Mouse (Mus musculus) kidney, adult 11 months (tissue): ENCODE data around the gene Prpf19.

Experiments used
- DNase-seq: peaks from one replicate; pipeline ENCODE4 v3.0.0; 2022

Gene Prpf19

DNA sequence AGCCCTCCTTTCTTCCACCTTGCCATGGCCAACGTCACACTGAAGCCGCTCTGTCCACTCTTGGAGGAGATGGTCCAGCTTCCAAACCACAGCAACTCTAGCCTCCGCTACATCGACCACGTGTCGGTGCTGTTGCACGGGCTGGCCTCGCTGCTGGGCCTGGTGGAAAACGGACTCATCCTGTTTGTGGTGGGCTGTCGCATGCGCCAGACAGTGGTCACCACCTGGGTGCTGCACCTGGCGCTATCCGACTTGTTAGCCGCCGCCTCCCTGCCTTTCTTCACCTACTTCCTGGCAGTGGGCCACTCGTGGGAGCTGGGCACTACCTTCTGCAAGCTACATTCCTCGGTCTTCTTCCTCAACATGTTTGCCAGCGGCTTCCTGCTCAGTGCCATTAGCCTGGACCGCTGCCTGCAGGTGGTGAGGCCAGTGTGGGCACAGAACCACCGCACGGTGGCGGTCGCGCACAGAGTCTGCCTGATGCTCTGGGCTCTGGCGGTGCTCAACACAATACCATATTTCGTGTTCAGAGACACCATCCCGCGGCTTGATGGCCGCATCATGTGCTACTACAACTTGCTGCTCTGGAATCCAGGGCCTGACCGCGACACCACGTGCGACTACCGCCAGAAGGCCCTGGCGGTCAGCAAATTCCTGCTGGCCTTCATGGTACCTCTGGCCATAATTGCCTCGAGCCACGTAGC, 45.2 kb downstream of the Prpf19 start:
- DNase-seq = peak; percentile 62

DNA sequence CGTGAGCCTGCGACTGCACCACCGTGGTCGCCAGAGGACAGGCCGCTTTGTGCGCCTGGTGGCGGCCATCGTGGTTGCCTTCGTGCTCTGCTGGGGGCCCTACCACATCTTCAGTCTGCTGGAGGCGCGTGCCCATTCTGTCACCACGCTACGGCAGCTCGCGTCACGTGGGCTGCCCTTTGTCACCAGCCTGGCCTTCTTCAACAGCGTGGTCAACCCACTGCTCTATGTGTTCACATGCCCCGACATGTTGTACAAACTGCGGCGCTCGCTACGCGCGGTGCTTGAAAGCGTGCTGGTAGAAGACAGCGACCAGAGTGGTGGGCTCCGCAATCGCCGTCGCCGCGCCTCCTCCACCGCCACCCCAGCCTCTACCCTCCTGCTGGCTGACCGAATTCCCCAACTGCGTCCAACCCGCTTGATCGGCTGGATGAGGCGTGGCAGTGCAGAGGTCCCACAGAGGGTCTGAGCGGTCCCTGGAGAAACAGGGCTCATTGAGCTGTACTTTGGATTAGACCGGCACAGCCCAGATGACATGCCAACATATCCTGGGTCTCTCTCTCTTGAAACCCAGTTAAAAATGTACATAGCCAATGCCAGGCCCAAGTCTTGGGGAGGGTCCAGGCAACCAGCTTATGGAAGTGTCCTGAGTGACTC, 45.9 kb downstream of the Prpf19 start:
- DNase-seq = no peak

DNA sequence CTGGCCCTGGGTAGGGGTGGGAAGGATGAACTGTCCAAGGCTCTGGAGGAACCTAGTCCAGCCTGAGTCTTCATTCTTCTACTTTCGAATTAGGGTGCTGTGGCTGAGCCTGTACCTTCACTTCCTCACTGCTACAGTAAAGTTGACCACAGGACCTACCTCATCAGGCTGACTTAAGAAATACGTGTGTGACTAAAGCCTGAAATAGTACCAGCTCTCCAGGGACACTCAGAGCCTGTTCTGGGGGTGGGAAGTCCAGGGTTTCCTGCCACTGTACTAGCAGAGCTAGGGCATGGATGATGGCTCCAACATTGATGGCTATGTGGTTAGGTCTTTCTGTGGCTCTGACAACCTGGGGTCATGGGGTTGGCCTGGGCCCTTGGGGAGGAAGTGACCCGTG, 48.9 kb downstream of the Prpf19 start:
- no peak for DNase-seq

DNA sequence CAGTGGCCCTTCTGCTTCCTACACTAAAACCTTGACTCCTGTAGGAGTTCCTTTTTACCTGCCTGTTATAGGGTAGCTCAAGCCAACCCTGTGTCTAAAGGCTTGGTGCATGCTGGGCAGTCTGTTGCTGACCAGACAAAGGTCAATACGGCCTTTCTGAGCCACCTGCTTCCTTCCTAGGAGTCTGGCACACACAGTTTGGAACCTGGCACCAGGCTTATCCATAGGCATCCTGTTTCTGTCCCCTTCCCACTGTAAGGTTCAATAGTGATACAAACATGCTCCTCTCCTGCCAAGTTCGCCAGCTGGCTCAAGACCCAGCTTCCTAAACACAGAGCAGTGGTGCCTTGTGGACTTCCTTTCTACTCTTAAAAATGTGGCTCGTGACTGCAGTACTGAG, 51.5 kb downstream of the Prpf19 start:
- DNase-seq = no peak

DNA sequence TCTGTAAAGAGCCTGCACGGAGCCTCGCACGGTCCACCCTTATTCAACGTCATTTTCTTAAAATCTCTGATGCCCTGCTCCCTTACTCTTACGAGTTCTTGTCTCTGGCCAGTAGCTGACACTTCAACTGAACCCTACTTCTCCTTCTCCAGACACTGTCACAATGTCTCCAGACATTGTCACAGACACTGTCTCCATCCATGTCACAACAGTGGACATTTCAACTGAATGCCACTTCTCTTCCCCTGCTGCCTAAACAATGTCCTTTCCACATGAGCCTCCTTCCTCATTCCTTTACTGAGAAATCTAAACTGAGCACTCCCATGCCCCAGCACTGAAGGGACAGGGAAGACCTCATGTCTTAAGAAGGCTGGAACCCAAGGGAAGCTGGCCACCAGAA, 52.2 kb downstream of the Prpf19 start:
- DNase-seq = no peak

DNA sequence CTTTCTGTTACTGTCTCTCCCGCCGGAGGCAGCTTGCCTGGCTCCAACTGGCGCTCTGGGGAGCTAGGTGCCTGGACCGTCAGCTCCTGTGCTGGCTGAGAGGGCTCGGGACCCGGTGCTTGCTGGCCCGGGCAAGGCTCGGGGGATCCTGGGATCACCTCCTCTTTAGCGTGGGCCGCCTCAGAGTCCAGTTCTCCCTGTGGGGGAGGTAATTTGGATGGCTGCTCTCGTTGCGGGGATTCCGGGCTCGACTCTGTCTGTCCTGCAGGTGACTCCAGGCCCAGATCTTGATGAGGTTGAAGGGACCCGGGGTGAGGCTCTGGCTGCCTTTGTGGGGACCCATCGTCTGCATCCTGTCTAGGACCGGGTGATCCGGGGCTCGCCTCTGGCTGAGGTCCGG, 53.4 kb downstream of the Prpf19 start:
- peak; percentile 8 for DNase-seq

DNA sequence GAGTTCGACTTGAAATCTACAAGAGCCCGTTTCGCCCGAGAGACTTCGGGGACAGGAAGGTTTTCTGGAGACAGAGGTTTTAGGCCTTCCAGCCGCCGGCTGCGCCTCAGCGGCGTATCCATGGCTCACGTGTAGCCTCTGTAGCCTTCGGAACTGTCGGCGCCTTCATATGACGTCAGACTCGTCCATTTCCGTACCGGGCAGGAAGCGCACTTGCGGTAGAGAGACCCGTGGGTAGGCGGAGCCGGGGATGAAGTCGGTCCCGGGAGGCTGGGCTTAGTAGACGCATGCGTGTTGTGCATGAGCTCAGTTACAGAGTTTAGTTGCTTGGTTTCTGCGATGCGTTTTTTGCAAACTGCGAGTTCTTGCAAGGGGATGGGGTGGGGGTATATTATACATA, 54.1 kb downstream of the Prpf19 start, which contains the start of gene Ccdc86:
Gene Ccdc86, minus strand, starts transcription at position 155 of the 400 bp plus-strand sequence.
- peak; percentile 95 for DNase-seq

DNA sequence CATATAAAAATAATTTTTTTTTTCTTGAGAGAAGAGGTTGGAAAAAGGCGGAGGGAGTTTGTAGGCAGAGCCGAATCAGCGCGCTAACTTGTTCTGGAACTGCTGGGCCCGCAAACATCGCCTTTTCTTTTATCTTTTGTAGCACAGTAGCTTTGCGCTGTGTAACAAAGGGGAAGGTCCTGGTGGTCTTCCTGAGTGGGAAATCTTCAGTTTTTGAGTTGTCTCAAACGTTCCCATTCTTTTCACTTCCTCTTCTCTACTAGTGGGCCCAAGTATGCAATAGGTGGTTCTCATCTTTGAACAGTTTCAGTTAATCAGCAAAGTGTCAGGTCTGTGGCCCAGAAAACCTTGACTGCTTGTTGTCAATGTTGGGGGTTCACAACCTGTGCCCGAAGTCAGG, 54.5 kb downstream of the Prpf19 start:
- no peak for DNase-seq

DNA sequence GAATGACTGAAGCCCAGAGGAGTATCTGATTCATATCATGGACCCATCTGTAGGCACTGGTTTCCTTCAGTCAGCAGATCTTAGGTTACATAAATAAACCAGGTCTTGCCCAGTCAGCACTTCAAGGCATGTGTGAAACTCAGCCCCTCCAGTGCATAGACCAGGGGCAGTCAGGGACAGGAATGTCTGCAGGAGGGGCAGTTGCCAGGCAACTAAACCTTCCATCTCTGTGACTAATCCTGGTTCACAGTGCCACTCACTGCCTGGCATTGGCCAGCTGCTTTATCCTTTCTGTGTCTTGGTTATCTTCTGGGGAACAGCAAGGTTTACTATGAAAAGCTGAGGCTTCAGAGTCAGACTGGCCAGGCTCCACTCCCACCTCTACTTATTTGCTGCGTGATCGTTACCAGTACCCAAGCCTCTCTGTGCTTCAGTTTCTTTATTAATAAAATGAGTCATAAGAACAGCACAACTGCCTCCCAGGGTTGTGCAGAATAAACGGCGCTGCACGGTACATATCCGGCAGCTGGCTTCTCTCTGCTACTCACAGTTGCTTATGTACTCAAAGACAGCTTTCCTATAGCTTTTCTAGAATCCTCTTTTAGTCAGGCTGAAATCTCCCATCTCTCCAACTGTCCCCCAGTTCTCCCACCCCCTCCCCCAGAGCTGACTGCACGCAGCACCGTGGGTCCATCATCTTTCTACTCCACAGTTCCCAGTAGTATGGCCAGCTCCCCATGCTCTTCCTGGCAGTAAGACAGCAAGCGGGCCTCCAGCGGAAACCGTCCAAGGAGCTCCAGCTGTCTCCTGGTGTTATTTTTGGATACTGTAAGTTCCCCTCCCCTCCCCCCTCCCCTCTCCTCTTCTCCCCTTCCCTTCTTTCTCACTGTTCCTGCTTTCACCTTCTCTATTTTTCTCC, 57.2 kb downstream of the Prpf19 start:
- peak; percentile 8 for DNase-seq
